ENCODE assay signal across 9 mouse cellular contexts in the genomic region with DNA sequence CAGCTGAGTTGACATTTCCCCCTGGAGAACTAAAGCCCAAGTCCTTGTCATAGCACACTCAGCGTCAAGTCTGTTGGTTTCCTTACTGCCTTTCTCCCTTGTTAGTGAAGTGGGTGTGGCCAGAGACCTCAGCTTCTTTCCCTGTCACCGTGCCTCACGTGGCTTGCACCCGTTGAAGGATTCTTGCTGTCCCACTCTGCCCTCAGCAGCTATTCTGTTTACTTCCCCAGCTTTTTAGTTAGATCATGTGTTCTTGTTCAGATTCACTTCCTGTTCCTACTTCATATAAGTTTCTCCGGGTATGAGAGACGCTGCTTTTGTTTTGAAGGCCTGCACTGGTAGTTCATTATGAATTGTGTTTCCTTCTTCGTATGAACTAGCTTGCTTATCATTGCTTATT.
A peak's percentile ranks its signal among the peaks of the same experiment; 100 is the strongest.
DNase-seq lines count a peak whose midpoint lies in the region; ATAC-seq and TF ChIP-seq lines count a peak whose summit lies in the region.
"Had no signal": no experiment of that assay in that cellular context is flagged by ENCODE, and none has a peak within 500 bp of the region (broad histone marks: within the 10 kb centered on the region; RNA-seq: fewer than 3 reads in every experiment).

No protein-coding gene starts in this region.

- no peaks in the 10 kb centered on the region for H3K36me3 ChIP-seq in stomach, postnatal 0 days (ENCODE audit: control insufficient read depth, insufficient read depth, low read length)
- H3K36me3 ChIP-seq in forebrain, embryonic 14.5 days (ENCODE audit: control insufficient read depth, insufficient read depth, low read length): no peaks in the 10 kb centered on the region

- intact Hi-C loops in left cerebral cortex, postnatal 14 days (cut with DNase I): no loop called here

- no peak for TF ChIP-seq POLR2A in cerebellum, adult 2 months (IDR thresholded peaks at IDR 0.05; ENCODE audit: borderline replicate concordance, insufficient read depth, low read length)

- no peak overlapping the region for H3K27ac ChIP-seq in stomach, postnatal 0 days (replicated peaks)
- H3K27ac ChIP-seq in cerebellum, adult 2 months (ENCODE audit: insufficient read depth, low read length): no peak overlapping the region
- H3K27ac ChIP-seq in forebrain, embryonic 14.5 days (ENCODE audit: low read depth, low read length): no peak overlapping the region

- no peak overlapping the region for H3K9ac ChIP-seq in stomach, postnatal 0 days (ENCODE audit: low read length)
- H3K9ac ChIP-seq in forebrain, embryonic 14.5 days (ENCODE audit: low read length): no peak overlapping the region

- no peak overlapping the region for H3K4me2 ChIP-seq in stomach, postnatal 0 days (replicated peaks; ENCODE audit: low read depth)
- no peak overlapping the region for H3K4me2 ChIP-seq in forebrain, embryonic 14.5 days (ENCODE audit: low read length)

- ATAC-seq in stomach, postnatal 0 days (ENCODE audit: low FRiP score, low TSS enrichment): peak; percentile 80
- no peak for ATAC-seq in forebrain, embryonic 14.5 days
- ATAC-seq: forebrain, embryonic 16.5 days had no signal

- H3K9me3 ChIP-seq in stomach, postnatal 0 days (ENCODE audit: control insufficient read depth, low read length): no peaks in the 10 kb centered on the region
- H3K9me3 ChIP-seq in forebrain, embryonic 14.5 days (replicated peaks; ENCODE audit: control insufficient read depth, low read length): no peaks in the 10 kb centered on the region

- H3K4me1 ChIP-seq in stomach, postnatal 0 days (replicated peaks; ENCODE audit: control insufficient read depth, insufficient read depth): 0 out of 2 replicates have a peak, but pooled peaks cover 2% of the 10 kb centered on the region
- H3K4me1 ChIP-seq in cerebellum, adult 2 months (ENCODE audit: control insufficient read depth, insufficient read depth, low read length): peaks cover 3% of the 10 kb centered on the region; the same call in 1 of the 2 replicates
- no peaks in the 10 kb centered on the region for H3K4me1 ChIP-seq in forebrain, embryonic 14.5 days (ENCODE audit: control insufficient read depth, insufficient read depth, low read length)

- peak; percentile 22 to 30 for DNase-seq in left cerebral cortex, postnatal 14 days (ENCODE audit: low spot score in 2 of 2)
- no peak for DNase-seq in left cerebral cortex, adult 11 months (ENCODE audit: low spot score)
- peak; percentile 44 for DNase-seq in heart, adult 8-10 months (ENCODE audit: low spot score)
- DNase-seq in lung, adult 18-20 months: peak; percentile 65 to 67
- peak; percentile 23 for DNase-seq in stomach, postnatal 0 days (ENCODE audit: low spot score)
- DNase-seq in cerebellum, adult 2 months: no peak
- no peak for DNase-seq in forebrain, embryonic 14.5 days (ENCODE audit: low spot score)
- DNase-seq in layer of hippocampus, adult 8-10 months (ENCODE audit: low spot score in 2 of 2): no peak

- H3K4me3 ChIP-seq in stomach, postnatal 0 days (ENCODE audit: low read depth, low read length): no peak overlapping the region
- H3K4me3 ChIP-seq in cerebellum, adult 2 months (replicated peaks; ENCODE audit: insufficient read depth, low read depth, low read length): no peak overlapping the region
- H3K4me3 ChIP-seq in forebrain, embryonic 14.5 days (ENCODE audit: low read depth, low read length): no peak overlapping the region

- 34% methylated on average over 7 of the region's 7 CpGs for WGBS in stomach, postnatal 0 days
- 82% methylated on average over 7 of the region's 7 CpGs for WGBS in cerebellum, adult 2 months
- 68% methylated on average over 7 of the region's 7 CpGs for WGBS in forebrain, embryonic 14.5 days

- TF ChIP-seq CTCF in stomach, postnatal 0 days (IDR thresholded peaks at IDR 0.05; ENCODE audit: low read depth): no peak
- TF ChIP-seq CTCF in cerebellum, adult 2 months (IDR thresholded peaks at IDR 0.05; ENCODE audit: borderline replicate concordance, insufficient read depth, low read depth, low read length): no peak

- H3K27me3 ChIP-seq in stomach, postnatal 0 days (ENCODE audit: control insufficient read depth, insufficient read depth, low read length): no peaks in the 10 kb centered on the region
- H3K27me3 ChIP-seq in cerebellum, adult 2 months (ENCODE audit: control insufficient read depth, insufficient read depth, low read length): no peaks in the 10 kb centered on the region
- H3K27me3 ChIP-seq in forebrain, embryonic 14.5 days (replicated peaks; ENCODE audit: control insufficient read depth, insufficient read depth, low read length): no peaks in the 10 kb centered on the region

- no peak for TF ChIP-seq EP300 in stomach, postnatal 0 days (optimal IDR thresholded peaks at IDR 0.05)

Comparison
In these comparisons a context has a peak if more than half of its experiments do, and no peak if none do; other contexts are left out.
1. DNase-seq: peak in left cerebral cortex, postnatal 14 days (2 of 2), heart, adult 8-10 months (single experiment), lung, adult 18-20 months (2 of 2) and stomach, postnatal 0 days (single experiment); none in left cerebral cortex, adult 11 months (single experiment), cerebellum, adult 2 months (0 of 2), forebrain, embryonic 14.5 days (single experiment) and layer of hippocampus, adult 8-10 months (0 of 2).